Mouse (Mus musculus): ENCODE measurements around the gene Btg1. TPM values are rescaled to one million over a fixed set of nuclear protein-coding genes. Genes with fewer than 3 reads are reported as not detected.
A peak's percentile ranks its signal among the peaks of the same experiment; 100 is the strongest.

Btg1 gene
- polyA plus RNA-seq, 1 experiment from 2014 or later, result 44.9 TPM

GRCm38 (mm10) chr10:96592089-96592488 is 24.7 kb upstream of the Btg1 start:
- Histone ChIP-seq H3K9ac (no peak overlapping the region), H3K4me1 (no peaks in the 10 kb centered on the region), H3K4me2 (no peak overlapping the region), H3K27me3 (no peaks in the 10 kb centered on the region), H3K36me3 (no peaks in the 10 kb centered on the region), H3K4me3 (replicated peaks) (no peak overlapping the region), H3K9me3 (replicated peaks) (no peaks in the 10 kb centered on the region), H3K27ac (no peak overlapping the region)
- no peak for ATAC-seq (replicated peaks; ENCODE audit: low FRiP score)
- 67% methylated on average over 1 of the region's 2 CpGs for WGBS

GRCm38 (mm10) chr10:96595435-96596132 is 21.2 kb upstream of the Btg1 start:
- Histone ChIP-seq H3K9ac (no peak overlapping the region), H3K4me1 (no peaks in the 10 kb centered on the region), H3K27ac (no peak overlapping the region), H3K36me3 (no peaks in the 10 kb centered on the region), H3K4me3 (replicated peaks) (no peak overlapping the region), H3K9me3 (replicated peaks) (no peaks in the 10 kb centered on the region), H3K27me3 (no peaks in the 10 kb centered on the region), H3K4me2 (no peak overlapping the region)
- WGBS, result 87% methylated on average over 10 of the region's 10 CpGs
- no peak for ATAC-seq (replicated peaks; ENCODE audit: low FRiP score)

- no peaks in the 10 kb centered on the region for H3K4me1 ChIP-seq
- no peaks in the 10 kb centered on the region for H3K9me3 ChIP-seq (replicated peaks)
- H3K4me3 ChIP-seq (replicated peaks), result no peak overlapping the region
- 92% methylated on average over 7 of the region's 7 CpGs for WGBS
- no peak overlapping the region for H3K9ac ChIP-seq
- H3K36me3 ChIP-seq, result no peaks in the 10 kb centered on the region
- no peak for ATAC-seq (replicated peaks; ENCODE audit: low FRiP score)
- no peak overlapping the region for H3K27ac ChIP-seq
- H3K27me3 ChIP-seq, result no peaks in the 10 kb centered on the region
- H3K4me2 ChIP-seq, result no peak overlapping the region
Observed at GRCm38 (mm10) chr10:96596411-96596810, 20.4 kb upstream of the Btg1 start.

- Histone ChIP-seq H3K27ac (no peak overlapping the region), H3K9ac (no peak overlapping the region), H3K27me3 (no peaks in the 10 kb centered on the region), H3K4me1 (no peaks in the 10 kb centered on the region), H3K9me3 (replicated peaks) (no peaks in the 10 kb centered on the region), H3K4me3 (replicated peaks) (no peak overlapping the region), H3K36me3 (no peaks in the 10 kb centered on the region), H3K4me2 (no peak overlapping the region)
- 83% methylated on average over 5 of the region's 5 CpGs for WGBS
- ATAC-seq (replicated peaks; ENCODE audit: low FRiP score), result no peak
Observed at GRCm38 (mm10) chr10:96599641-96600040, 17.2 kb upstream of the Btg1 start.

GRCm38 (mm10) chr10:96601670-96602069 is 15.1 kb upstream of the Btg1 start:
- Histone ChIP-seq H3K4me1 (no peaks in the 10 kb centered on the region), H3K27ac (no peak overlapping the region), H3K9ac (no peak overlapping the region), H3K36me3 (no peaks in the 10 kb centered on the region), H3K9me3 (replicated peaks) (no peaks in the 10 kb centered on the region), H3K4me2 (no peak overlapping the region), H3K4me3 (replicated peaks) (no peak overlapping the region), H3K27me3 (no peaks in the 10 kb centered on the region)
- ATAC-seq (replicated peaks; ENCODE audit: low FRiP score), result no peak
- 95% methylated on average over 4 of the region's 4 CpGs for WGBS

GRCm38 (mm10) chr10:96602339-96602738 is 14.5 kb upstream of the Btg1 start:
- Histone ChIP-seq H3K4me3 (replicated peaks) (no peak overlapping the region), H3K27ac (no peak overlapping the region), H3K9ac (no peak overlapping the region), H3K27me3 (no peaks in the 10 kb centered on the region), H3K4me1 (no peaks in the 10 kb centered on the region), H3K4me2 (no peak overlapping the region), H3K36me3 (no peaks in the 10 kb centered on the region), H3K9me3 (replicated peaks) (no peaks in the 10 kb centered on the region)
- no peak for ATAC-seq (replicated peaks; ENCODE audit: low FRiP score)
- WGBS, result 72% methylated on average over 3 of the region's 3 CpGs

GRCm38 (mm10) chr10:96605168-96605567 is 11.6 kb upstream of the Btg1 start:
- H3K27ac ChIP-seq, result no peak overlapping the region
- no peak for ATAC-seq (replicated peaks; ENCODE audit: low FRiP score)
- H3K4me1 ChIP-seq, result no peaks in the 10 kb centered on the region
- H3K9ac ChIP-seq, result no peak overlapping the region
- H3K27me3 ChIP-seq, result no peaks in the 10 kb centered on the region
- no peak overlapping the region for H3K4me3 ChIP-seq (replicated peaks)
- H3K9me3 ChIP-seq (replicated peaks), result no peaks in the 10 kb centered on the region
- no peaks in the 10 kb centered on the region for H3K36me3 ChIP-seq
- no peak overlapping the region for H3K4me2 ChIP-seq
- 77% methylated on average over 1 of the region's 1 CpGs for WGBS

- no peak overlapping the region for H3K9ac ChIP-seq
- no peak overlapping the region for H3K4me3 ChIP-seq (replicated peaks)
- ATAC-seq (replicated peaks; ENCODE audit: low FRiP score), result no peak
- no peaks in the 10 kb centered on the region for H3K9me3 ChIP-seq (replicated peaks)
- WGBS, result 77% methylated on average over 2 of the region's 2 CpGs
- no peaks in the 10 kb centered on the region for H3K4me1 ChIP-seq
- no peaks in the 10 kb centered on the region for H3K27me3 ChIP-seq
- H3K36me3 ChIP-seq, result no peaks in the 10 kb centered on the region
- no peak overlapping the region for H3K4me2 ChIP-seq
- no peak overlapping the region for H3K27ac ChIP-seq
Observed at GRCm38 (mm10) chr10:96605856-96606255, 10.9 kb upstream of the Btg1 start.

GRCm38 (mm10) chr10:96607617-96608185 is 9.1 kb upstream of the Btg1 start:
- no peaks in the 10 kb centered on the region for H3K9me3 ChIP-seq (replicated peaks)
- ATAC-seq (replicated peaks; ENCODE audit: low FRiP score), result no peak
- H3K4me3 ChIP-seq (replicated peaks), result no peak overlapping the region
- no peak overlapping the region for H3K9ac ChIP-seq
- no peaks in the 10 kb centered on the region for H3K36me3 ChIP-seq
- no peaks in the 10 kb centered on the region for H3K4me1 ChIP-seq
- no peak overlapping the region for H3K27ac ChIP-seq
- WGBS, result 77% methylated on average over 4 of the region's 4 CpGs
- no peaks in the 10 kb centered on the region for H3K27me3 ChIP-seq
- H3K4me2 ChIP-seq, result no peak overlapping the region

GRCm38 (mm10) chr10:96609356-96610345 is 7.2 kb upstream of the Btg1 start:
- 81% methylated on average over 8 of the region's 8 CpGs for WGBS
- H3K9me3 ChIP-seq (replicated peaks), result no peaks in the 10 kb centered on the region

GRCm38 (mm10) chr10:96616001-96616708 is 651 bp upstream of the Btg1 start:
- Histone ChIP-seq H3K27ac (peak overlapping the region; percentile 88), H3K36me3 (peaks cover 4% of the 10 kb centered on the region; the same call in 1 of the 2 replicates), H3K4me2 (peak overlapping the region; percentile 64), H3K4me1 (peaks cover 28% of the 10 kb centered on the region), H3K27me3 (no peaks in the 10 kb centered on the region), H3K4me3 (replicated peaks) (peak overlapping the region; percentile 92), H3K9ac (peak overlapping the region; percentile 67), H3K9me3 (replicated peaks) (no peaks in the 10 kb centered on the region)
- ATAC-seq (replicated peaks; ENCODE audit: low FRiP score), result no peak; the same call in 1 of the 2 replicates
- 1% methylated on average over 24 of the region's 24 CpGs for WGBS

More at GRCm38 (mm10) chr10:96609356-96610345, 7.2 kb upstream of the Btg1 start:
- Histone ChIP-seq H3K4me3 (replicated peaks) (no peak overlapping the region), H3K4me2 (no peak overlapping the region), H3K9ac (no peak overlapping the region), H3K36me3 (no peaks in the 10 kb centered on the region), H3K27me3 (no peaks in the 10 kb centered on the region), H3K4me1 (no peaks in the 10 kb centered on the region), H3K27ac (no peak overlapping the region)
- no peak for ATAC-seq (replicated peaks; ENCODE audit: low FRiP score)
